Mouse (Mus musculus) fat pad, adult 2 months (tissue): ENCODE measurements around the gene Ang4.
"Not testable (repeated sequence)": the region's sequence is repeated elsewhere in the genome, so short reads cannot be mapped to it uniquely, and the experiment has no call there.

Source experiments
- DNase-seq: peaks from one replicate; pipeline ENCODE4 v3.0.0-alpha.2; 2011; ENCODE audit warnings: low read depth, low spot score; ENCODE audit errors: extremely low read depth

Ang4 gene

DNA sequence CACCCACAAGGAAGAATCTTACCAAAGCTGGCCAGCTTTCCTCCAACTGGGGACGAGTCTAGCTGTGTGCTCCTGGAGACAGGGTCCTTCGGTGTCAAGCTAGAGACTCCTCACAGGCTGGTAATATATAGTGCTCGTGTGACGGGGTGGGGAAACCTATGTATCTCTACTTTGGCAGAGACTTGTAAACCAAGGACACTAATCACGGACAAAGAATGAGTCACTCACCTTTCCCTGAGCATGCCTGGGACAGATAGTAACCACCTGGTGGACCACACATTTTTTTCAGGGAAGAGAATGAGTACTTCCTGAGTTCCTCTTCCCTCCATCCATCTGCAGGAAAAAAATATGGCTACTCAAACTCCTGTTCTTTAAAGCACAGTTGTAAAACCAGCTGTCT, at the start of gene Ang4:
Gene Ang4 (minus strand): TSS at position 101 of the 400 bp plus-strand sequence.
- no peak for DNase-seq

DNA sequence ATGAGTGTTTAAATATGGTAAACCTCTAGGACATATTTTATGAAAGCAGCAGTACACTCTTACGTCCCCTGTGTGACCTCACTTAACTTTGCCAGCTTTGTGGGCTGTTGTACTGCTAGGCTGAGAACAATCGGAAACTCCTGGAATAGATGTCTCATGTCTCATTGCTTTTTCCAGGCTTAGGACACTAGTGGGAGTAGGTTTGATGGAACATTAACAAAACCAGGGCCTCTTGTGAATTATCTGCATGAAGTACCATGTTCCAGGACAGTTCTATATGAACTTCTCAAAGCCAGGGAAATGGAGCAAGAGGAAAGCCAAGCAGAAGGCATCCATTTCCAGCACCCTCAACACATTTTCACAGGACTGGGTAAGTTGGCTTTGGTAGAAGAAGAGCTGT, 26.4 kb upstream of the Ang4 start, which contains the start of gene AY358078:
Gene AY358078 (plus strand): TSS at position 301 of the 400 bp plus-strand sequence.
- no peak for DNase-seq

DNA sequence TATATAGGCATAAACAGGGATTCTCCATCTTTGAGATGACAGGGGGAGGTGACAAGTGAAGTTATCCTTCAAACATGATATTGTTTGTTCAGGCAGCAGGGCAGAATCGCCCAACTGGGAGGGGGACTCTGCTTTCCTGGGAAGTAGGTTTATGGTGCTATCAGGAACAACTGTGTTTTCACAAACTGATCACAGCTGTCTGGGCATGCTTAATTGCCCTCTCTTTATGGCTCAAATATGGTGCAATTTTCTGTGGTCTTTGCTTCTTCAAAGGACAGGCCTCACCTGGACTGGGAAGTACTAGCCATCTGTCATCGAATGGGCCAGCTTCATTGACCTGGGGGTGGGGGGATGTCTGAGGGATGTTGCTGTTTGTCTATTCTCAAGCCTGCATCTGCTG, 20.7 kb upstream of the Ang4 start:
- DNase-seq = no peak

DNA sequence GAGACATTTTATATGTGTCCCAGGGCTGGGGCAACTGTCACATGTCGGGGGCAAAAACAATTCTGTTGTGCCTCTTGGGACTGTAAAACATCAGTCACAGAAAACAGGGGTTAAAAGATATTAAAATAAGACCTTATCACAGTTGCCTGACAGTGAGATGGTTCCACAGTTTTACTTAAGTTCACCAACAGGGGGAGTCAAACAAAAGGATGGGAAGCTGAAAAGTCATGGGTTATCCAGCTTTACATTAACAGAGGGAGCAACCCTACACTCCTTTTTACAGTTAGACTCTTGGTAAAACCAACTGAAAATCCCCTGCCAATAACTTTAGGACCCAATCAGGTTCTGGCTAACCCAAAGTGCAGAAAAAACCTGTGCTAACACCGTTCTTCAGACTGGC, 15.8 kb upstream of the Ang4 start:
- no peak for DNase-seq

DNA sequence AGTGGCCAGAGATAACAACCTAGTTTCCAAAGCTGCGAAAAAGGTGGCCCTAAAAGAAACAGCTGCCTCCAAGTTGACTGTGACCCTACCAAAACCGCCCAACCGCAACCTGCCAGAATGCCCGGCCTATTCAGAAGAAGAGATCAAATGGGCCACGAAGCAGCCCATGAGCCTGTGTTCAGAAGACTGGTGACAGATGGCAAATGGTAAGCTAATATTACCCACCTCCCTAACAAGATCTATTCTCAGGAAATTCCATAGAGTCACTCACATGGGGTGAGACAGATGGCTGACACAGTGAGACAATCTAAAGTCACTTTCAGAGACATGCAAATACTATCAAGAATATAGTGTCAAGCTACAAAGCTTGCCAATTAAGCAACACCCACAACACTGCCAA, 13.7 kb upstream of the Ang4 start:
- no peak for DNase-seq

DNA sequence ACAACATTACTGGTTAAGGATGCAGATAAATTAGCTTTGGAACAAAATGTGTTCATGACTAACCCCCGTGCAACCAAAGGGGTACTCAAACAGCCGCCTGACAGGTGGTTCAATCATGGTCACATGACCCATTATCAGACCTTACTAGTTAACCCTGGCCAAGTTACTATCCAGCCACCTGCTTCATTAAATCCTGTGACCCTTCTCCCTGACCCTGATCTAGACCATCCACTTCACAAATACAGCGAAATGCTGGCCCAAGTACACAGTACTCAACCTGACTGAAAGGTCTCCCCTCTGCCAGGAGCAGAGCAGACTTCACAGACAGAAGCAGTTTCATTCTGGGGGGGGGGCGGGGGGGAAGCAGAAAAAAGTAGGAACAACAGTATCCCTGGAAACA, 12.9 kb upstream of the Ang4 start:
- no peak for DNase-seq

DNA sequence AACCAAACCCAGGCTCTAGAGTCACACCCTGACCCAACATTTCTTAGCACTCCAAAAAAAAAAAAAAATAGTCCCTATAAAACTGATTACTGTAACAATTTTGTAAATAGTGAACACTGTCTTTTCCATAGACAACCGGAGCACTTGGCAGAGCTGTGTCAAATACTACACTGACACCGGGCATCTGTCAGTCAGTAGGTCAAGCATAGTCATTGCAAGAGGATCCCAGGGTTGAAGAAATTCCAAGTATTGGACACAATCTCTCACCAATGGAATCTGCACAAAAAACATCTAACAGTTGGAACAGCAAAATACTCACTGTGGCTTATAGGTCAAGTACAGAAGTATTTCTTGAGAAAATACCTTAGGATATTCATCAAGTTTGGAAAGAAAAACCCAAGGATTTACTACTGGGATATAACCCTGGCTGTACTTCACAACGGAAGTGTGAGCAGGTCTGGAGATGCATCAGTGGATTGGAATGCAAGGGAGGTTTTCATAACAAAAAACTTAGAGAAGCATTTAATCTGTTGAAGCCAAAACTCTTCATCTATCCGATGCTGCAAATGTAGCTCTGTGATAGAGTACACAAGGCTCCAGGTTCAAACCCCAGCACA, 5.6 kb upstream of the Ang4 start:
- DNase-seq = no peak

DNA sequence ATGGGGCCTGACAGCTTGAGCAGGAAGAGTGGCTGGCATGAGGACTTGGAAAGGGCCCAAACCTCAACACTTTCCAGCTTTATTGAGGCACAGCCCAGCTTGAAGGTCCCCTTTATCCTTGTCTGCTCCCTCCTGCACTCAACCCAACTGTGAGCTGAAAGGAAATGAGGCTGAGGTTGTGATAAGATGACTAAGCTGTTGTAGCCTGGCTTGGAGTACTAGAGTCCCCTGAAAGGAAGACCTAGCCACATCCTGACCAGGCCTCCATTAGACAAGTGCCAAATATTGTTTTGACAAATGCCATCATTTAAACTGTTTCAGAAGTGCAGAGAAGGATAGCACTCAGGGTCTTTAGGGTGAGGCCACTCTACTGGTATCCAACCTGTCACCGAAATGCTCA, 4.4 kb upstream of the Ang4 start:
- DNase-seq = no peak

DNA sequence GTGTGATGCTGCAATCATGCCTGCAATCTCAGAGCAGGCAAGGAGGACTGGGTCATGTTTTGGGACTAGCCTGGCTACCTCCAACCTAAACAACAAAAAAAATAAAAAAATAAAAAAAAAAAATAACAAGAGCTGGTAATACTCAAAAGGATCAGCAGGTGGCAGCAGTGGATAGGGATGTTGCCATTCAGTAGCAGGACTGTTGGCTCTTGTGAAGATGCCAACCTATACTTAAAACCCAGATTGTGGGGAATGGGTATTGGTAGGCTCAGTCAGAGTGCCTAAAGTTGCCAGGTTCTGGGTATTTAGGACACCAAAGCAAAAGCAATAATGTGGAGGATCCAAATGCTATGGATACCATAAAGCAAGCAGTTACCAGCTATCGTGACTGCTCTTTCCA, 2.0 kb downstream of the Ang4 start:
- DNase-seq = not testable (repeated sequence)

DNA sequence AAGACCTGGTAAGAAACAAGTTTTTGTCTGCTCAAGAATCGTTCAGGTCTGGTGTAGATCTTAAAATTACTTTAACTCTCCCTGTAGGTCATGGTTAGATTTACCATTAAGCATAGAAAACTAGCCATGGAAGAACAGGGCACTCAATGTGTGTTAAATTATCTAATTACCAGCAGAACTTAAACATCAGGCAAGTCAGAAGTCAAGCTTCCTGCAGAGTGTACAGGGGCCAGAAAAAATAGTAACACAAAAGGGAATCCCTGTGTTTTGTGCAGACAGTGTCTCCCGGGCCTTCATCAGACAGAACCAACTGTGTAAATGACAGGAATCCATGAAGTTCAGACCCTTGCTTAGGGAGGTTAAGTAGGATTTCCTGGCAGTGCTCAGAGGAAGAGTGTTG, 17.4 kb downstream of the Ang4 start:
- DNase-seq = no peak

DNA sequence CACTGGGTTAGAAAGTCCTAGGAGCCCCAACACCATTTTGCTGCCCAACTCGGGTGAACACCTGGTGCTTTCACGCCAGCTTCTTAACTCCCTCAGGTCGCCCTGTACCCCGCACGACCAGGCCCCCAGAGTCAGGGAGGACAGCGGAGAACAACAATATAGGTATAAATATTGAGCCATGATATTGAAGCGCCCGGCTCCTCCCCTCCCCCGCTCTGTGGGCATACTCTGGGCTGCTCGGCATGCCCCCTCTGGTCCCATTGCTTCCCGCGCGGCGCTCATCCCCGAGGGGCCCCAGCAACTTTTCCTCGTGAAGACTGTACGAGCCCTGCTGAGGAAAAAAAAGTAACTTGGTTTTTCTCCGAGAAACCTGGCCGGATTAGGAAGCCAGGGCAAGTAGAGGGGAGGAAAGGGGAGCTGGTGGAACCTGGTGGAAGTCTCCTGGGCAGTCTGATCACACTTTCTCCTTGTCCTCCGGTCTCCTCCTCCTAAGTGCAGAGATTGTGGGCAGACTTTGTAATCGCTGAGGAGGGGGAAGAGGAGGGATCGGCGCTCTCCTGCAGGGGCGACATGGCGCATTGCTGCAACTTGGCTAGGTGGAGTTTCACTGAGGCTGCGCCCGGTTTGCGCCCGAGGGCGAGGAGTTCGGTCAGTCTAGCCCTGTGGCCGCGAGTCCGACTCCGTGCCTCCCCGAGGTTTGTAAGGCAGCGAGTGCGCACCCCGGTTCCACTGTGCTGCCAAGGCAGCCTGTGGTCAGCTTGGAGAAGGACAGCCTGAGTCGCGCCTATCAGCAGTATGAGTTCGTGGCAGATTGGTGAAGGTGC, 32.8 kb downstream of the Ang4 start:
- no peak for DNase-seq

DNA sequence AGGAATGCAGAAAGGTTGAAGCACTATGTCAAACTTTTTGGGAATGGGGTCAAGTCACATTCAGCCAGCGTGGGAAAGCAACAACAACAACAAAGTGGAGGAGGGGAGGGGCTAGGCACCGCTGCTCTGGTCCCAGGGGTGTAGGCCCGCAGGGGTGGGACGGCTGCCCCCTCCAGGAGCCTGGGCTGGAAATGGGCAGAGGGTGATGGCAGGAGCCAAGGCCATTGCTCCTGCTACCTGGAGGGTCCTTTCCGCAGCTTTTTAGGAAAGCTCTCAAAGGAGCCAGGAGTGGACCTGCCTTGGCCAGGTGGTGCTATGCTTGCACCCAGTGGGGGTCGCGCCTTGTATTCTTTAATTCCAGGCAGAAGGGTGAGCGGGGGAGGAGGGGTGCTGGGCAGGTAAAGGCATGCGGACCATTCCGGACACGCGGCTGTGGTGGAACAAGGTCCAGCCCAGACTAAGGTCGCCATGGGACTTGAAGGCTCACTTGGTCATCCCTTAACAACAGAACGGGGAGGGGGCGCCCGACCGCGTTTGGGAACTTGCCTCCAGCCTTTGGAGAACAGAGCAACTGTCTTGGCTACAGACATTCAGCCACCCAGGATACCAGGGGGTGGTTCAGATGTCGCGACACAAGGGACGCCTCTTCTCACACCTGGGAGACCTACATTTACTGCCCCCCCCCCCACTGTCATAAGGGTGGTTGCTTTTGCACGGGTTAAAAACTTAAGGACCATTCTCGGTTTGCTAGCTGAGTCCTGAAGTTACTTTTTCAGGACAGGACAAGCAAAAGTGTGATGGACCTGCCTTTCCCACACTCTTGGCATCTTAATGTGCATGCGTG, 34.0 kb downstream of the Ang4 start:
- no peak for DNase-seq

DNA sequence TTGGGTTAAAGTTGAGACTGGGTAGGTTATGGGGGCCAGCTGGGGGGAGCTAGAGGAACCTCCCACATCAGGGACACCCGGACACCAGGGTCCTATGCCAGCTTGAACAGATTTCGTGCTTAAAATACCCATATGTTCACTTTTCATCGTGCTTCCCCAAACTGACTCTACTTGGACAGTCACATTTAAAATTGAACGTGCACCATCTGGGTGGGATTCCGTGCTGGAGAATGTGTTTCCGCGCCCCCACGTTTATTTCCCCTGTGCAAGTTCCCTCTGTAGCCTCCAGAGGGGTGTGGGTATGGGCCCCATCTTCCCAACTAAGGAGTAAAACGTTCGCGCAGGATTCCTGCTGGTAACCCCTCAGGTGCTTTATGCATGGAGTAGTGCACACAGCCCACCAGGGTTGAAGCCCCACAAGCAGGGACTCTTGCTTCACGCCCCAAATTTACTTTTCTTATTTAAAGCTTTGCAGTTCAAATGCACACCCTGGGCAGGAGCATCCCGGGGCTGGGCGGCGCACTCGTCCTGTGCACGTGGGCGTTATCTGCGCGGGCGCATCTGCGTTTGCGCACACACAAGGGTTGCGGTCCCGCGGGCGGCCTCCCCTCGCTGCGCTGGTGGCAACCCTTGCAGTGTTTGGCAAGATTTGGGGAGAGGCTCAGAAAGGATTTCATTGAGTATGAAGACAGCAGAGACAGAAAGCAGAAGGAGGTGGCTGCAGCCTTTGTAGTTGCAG, 34.8 kb downstream of the Ang4 start:
- DNase-seq = no peak

DNA sequence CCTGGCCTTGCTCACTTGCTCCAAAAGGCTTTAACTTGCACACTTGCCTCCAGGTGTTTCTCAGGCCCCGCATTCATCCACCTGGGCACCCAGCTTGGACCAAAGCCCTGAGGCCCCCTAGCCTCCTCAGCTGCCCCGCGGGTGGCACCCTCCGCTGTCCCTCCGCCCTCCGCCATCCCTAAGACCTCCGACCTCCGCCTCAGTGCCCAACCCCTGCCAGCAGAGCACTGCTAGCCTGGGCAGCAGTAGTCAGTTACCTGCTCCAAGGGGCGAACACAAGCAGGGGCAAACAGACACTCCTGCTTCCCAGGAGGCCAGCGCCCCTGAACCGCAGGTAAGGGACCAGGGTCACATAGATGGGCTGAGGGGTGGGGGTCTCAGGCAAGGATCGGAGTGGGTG, 35.4 kb downstream of the Ang4 start:
- no peak for DNase-seq

DNA sequence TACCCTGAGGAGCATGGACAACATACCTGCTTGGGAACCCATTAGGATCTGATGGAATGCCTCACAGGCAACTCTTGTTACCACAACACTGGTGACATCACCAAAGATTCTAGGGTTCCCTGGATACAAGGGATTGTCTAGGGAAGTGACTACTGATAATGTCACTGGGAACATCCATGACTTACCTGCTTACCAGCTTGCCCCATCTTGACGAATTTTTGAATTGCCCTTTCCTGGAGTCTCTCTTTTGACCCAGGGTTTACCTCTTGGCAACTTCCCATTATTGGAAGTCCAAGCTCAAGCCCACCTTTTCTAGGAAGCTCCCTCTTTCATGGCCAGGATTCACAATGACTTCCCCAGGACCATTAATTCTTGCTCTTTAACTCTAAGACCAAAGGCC, 56.3 kb downstream of the Ang4 start, which contains the start of gene Gm5800:
Gene Gm5800 (minus strand): TSS at position 101 of the 400 bp plus-strand sequence.
- DNase-seq = no peak
